Mouse (Mus musculus): ENCODE results near the gene Fhl3.

Fhl3 gene

GRCm38 (mm10) chr4:124755526-124755925, 55.0 kb downstream of the Fhl3 start:
- no peak for DNase-seq (ENCODE audit: low read depth, low spot score)

Measured in R1 (cell line).